Mouse (Mus musculus) thymus, adult 2 months (tissue): ENCODE measurements around the gene Dcaf15. TPM values are rescaled to one million over a fixed set of nuclear protein-coding genes. Genes with fewer than 3 reads are reported as not detected.

ENCODE experiments used
- DNase-seq: peaks from one replicate; pipeline ENCODE4 v3.0.0; 2021
- H3K27ac ChIP-seq: fragments of 200-500 bp; 2 replicates; pipeline ENCODE4 v1.5.1; 2012; ENCODE audit warnings: low read length, control low read depth; ENCODE audit not compliant: control insufficient read depth, insufficient read depth
- H3K27me3 ChIP-seq: fragments of 200-500 bp; 2 replicates; pipeline ENCODE4 v1.6.1; 2012; ENCODE audit warnings: mild to moderate bottlenecking, low read length, moderate library complexity, mixed read lengths; ENCODE audit not compliant: control insufficient read depth, insufficient read depth
- H3K36me3 ChIP-seq: fragments of 200-500 bp; 2 replicates; pipeline ENCODE4 v1.6.1; 2012; ENCODE audit warnings: mild to moderate bottlenecking, low read length, moderate library complexity; ENCODE audit not compliant: control insufficient read depth, insufficient read depth
- H3K4me1 ChIP-seq: fragments of 200-500 bp; replicated peaks from 2 replicates; pipeline ENCODE4 v1.6.1; 2012; ENCODE audit warnings: low read length; ENCODE audit not compliant: control insufficient read depth, insufficient read depth
- H3K4me3 ChIP-seq: fragments of 200-500 bp; 2 replicates; pipeline ENCODE4 v1.5.1; 2012; ENCODE audit warnings: mild to moderate bottlenecking, low read length, control low read depth, moderate library complexity; ENCODE audit not compliant: control insufficient read depth, insufficient read depth
- CTCF ChIP-seq: fragments of 200-500 bp; IDR thresholded peaks from 2 replicates; pipeline ENCODE4 v1.5.1; 2012; ENCODE audit warnings: mild to moderate bottlenecking, control low read depth, low read length, moderate library complexity, borderline replicate concordance; ENCODE audit not compliant: control insufficient read depth, poor library complexity, insufficient read depth; ENCODE audit errors: extremely low read depth
- POLR2A ChIP-seq: fragments of 200-500 bp; IDR thresholded peaks from 2 replicates; pipeline ENCODE4 v1.6.1; 2012; ENCODE audit warnings: mild to moderate bottlenecking, low read length, control low read depth, moderate library complexity; ENCODE audit not compliant: control insufficient read depth, poor library complexity, insufficient read depth; ENCODE audit errors: extremely low read depth
- WGBS: fragments of 180-500 bp; shearing (Covaris S2); methylation state at CpG from one replicate; pipeline ENCODE4 v1.1.7; 2018; 5-methylcytosine and 5-hydroxymethylcytosine counted together
- polyA plus RNA-seq: library from polyadenylated mRNA; depleted of rRNA; stranded (reverse); fragments of >200 nt; gene quantifications from 2 replicates; pipeline ENCODE4 v1.2.3, GENCODE M21; 2012; rRNA removed

Gene Dcaf15
- 190 and 211 TPM in 2 replicates for polyA plus RNA-seq

- Histone ChIP-seq H3K4me3 (peak within 1 kb of the TSS; percentile 62), H3K27ac (no peak within 1 kb of the TSS; the same call in 1 of the 2 replicates), H3K36me3 (no peaks in the 10 kb centered on the region), H3K27me3 (no peaks in the 10 kb centered on the region), H3K4me1 (peaks cover 21% of the 10 kb centered on the region)
- 12% methylated on average over 42 of the region's 42 CpGs for WGBS
- peak; percentile 99 for DNase-seq
- TF ChIP-seq CTCF (no peak), POLR2A (peak; percentile 57; the same call in 1 of the 2 replicates)
Observed at GRCm38 (mm10) chr8:84104697-84105609, at the start of gene Dcaf15. TSS of gene Dcaf15 (minus strand) at chr8:84104768.

DNA sequence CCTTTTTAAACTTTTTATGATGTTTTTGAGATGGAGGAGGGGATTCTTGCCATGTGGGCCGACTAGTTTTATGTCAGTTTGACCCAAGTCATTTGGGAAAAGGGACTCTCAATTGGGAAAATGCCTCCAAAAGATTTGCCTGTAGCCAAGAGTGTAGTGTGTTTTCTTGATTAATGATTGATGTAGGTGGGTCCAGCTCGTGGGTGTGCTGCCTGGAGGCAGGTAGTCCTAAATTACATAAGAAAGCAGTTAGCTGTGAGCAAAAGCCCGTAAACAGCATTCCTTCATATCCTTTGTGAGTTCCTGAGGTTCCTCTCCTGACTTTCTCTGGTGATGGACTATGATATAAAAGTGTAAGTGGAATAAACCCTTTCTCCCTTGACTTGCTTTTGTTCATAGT, 44.6 kb upstream of the Dcaf15 start:
- Histone ChIP-seq H3K4me3 (no peak overlapping the region), H3K27ac (no peak overlapping the region), H3K4me1 (peaks cover 16% of the 10 kb centered on the region), H3K27me3 (no peaks in the 10 kb centered on the region), H3K36me3 (no peaks in the 10 kb centered on the region)
- DNase-seq = no peak
- WGBS = 94% methylated on average over 3 of the region's 3 CpGs
- TF ChIP-seq CTCF (no peak), POLR2A (no peak)

DNA sequence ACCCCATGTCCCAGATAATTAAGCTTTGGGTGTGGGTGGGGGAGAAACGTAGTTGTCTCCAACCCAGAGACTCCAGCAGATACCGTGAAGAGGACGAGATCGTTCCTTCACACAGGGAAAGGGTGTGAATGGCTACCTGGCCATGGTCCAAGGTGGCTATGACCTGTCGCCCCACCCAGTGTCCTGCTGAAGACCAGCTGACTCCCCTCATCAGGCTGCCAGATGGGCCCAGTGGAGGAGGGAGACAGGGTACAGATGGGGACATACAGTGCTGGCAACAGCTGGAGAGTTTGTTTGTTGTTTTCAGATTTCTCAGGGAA, 43.9 kb upstream of the Dcaf15 start:
- no peaks in the 10 kb centered on the region for H3K27me3 ChIP-seq
- H3K27ac ChIP-seq = no peak overlapping the region
- DNase-seq = no peak
- 97% methylated on average over 5 of the region's 5 CpGs for WGBS
- H3K4me1 ChIP-seq = peaks cover 16% of the 10 kb centered on the region
- H3K4me3 ChIP-seq = no peak overlapping the region
- H3K36me3 ChIP-seq = peaks cover 5% of the 10 kb centered on the region
- TF ChIP-seq POLR2A (no peak), CTCF (no peak)

DNA sequence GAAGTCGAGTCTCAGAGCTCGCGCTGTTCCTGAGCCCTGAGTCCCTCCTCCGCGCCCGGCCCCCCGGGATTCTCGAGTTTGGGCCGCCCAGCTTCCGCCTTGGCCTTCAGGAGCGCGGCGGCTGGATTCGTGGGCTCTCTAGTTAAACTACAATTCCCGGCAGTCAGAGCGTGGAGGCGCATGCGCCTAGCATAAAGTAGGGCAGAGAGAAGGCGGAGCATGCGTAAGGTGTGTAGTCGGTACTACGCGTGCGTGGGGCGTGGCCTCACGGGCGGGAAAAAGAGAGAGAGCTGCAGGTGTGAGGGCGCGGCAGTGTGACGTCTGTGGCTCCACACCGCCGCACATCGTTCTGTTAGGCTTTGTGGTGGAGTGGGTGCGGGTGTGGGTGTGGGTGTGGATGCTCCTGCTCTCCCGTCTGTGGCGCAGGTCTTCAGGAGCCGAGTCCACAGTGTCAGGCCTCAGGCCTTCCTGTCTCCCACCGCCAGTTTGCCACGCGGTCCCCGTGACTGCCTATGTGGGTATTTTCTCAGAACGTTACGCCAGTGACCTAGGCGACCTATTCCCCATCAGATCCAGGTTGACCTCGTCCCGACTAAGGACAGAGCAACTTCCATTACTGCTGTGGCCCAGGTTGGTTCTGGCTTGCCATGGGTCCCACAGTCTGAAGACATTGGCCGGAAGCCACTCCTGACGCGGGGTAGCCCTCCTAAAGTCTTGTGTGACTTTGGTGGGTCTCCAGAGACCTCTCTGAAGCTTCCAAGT, 43.4 kb upstream of the Dcaf15 start, which contains the start of the genes Cc2d1a and 4930432K21Rik:
Cc2d1a (minus strand) TSS at position 168 of the 762 bp plus-strand sequence.
4930432K21Rik (plus strand) TSS at position 257 of the 762 bp plus-strand sequence.
- 14% methylated on average over 49 of the region's 49 CpGs for WGBS
- no peak within 1 kb of the TSS for H3K27ac ChIP-seq
- peaks cover 10% of the 10 kb centered on the region for H3K36me3 ChIP-seq

DNA sequence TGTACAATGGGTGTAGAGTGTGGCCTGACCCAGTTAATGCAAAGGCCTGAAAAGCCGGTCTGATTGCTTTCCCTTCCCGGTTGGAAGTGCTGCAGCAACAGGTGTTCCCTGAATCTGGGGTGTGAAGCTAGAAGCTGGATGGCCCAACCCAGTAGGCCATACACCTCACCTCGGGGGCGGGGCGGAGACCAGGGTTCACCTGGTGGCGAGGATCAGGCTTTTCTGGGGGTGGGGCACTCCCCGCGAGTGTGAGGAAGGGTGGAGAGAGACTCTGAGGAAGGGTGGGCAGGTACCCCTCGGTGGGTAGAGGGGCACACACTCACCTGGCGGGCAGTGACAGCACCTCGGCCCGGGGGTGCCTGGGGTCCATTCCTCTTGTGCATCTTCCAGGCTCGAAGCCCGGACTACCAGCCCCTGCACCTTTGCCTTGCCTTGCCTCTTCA, 42.8 kb upstream of the Dcaf15 start:
- Histone ChIP-seq H3K27me3 (no peaks in the 10 kb centered on the region), H3K27ac (no peak overlapping the region), H3K4me1 (peaks cover 16% of the 10 kb centered on the region), H3K36me3 (peaks cover 14% of the 10 kb centered on the region), H3K4me3 (peak overlapping the region; percentile 70)
- TF ChIP-seq CTCF (no peak), POLR2A (no peak)
- WGBS = 8% methylated on average over 14 of the region's 14 CpGs
- no peak for DNase-seq

More for the DNA sequence above, 43.4 kb upstream of the Dcaf15 start, which contains the start of the genes Cc2d1a and 4930432K21Rik:
- peak; percentile 97 for DNase-seq
- peaks cover 16% of the 10 kb centered on the region for H3K4me1 ChIP-seq
- no peaks in the 10 kb centered on the region for H3K27me3 ChIP-seq
- H3K4me3 ChIP-seq = peak within 1 kb of the TSS; percentile 70
- no peak for TF ChIP-seq CTCF
- peak; percentile 84 for TF ChIP-seq POLR2A

GRCm38 (mm10) chr8:84144636-84145245, 40.2 kb upstream of the Dcaf15 start:
- Histone ChIP-seq H3K27me3 (no peaks in the 10 kb centered on the region), H3K4me1 (peaks cover 16% of the 10 kb centered on the region), H3K27ac (no peak overlapping the region), H3K36me3 (peaks cover 37% of the 10 kb centered on the region), H3K4me3 (no peak overlapping the region)
- WGBS = 95% methylated on average over 8 of the region's 8 CpGs
- TF ChIP-seq POLR2A = no peak
- TF ChIP-seq CTCF = no peak
- no peak for DNase-seq
